Mouse (Mus musculus) skeletal muscle tissue, postnatal 0 days (tissue): ENCODE measurements around the gene Suclg2. TPM values are rescaled to one million over a fixed set of nuclear protein-coding genes. Genes with fewer than 3 reads are reported as not detected.

ENCODE experiments used
- polyA plus RNA-seq: library from polyadenylated mRNA; unstranded; fragments of >200 nt; fragmentation: Nextera tagmentation; extraction: Ambion mirVana; gene quantifications from 2 replicates; pipeline ENCODE4 v1.2.1, GENCODE M21; 2015

Suclg2 gene
- 28.2 and 29.4 TPM in 2 replicates for polyA plus RNA-seq

DNA sequence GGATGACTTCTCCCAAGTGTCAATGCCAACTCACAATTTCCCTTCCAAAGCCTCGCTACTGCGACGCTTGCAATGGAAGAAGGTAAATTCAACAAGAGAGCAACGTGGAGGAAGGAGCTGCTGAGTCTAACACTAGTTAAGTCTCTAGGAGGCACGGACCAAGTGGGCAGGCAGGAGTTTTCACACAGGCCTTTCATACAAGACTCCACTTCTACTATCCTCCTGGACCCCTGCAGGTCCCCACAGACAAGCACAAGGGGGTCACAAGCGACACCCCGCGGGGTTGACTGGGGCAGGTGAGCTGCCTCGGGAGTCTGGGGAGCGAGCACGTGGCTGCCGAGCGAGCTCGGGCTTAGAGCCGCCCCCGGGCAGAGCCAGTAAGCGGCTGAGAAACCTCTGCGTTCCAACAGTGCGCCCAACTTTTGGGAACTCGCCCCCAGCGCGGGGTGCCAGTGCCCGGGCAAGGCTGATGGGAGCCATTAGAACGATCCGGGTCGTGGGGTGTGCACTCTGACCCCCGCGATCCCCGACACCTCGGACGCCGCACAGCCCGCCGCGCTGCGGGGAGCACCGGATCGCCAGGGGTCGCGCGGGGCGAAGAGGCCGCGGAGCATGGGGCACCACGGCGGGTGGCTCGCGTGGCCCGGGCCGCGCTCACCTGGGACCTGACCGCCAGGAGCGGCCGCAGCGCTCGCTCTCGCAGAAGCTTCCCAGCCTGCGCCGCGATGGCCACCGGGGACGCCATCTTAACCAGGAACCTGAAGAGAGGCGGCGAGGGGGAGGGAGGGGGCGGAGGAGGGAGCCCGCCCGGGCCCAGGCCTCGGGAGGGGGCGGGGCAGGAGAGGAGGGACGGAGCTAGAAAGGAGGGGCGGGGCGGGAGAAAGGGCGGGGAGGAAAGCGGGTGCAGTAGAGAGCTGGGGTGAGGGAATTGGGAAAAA, at the start of gene Suclg2:
TSS of gene Suclg2 (minus strand) at position 770 of the 938 bp plus-strand sequence.

